Mouse (Mus musculus) liver, adult 2 months (tissue): Measurements from ENCODE around the gene Necab3.

Source experiments
- CTCF ChIP-seq: fragments of 200-500 bp; IDR thresholded peaks from 2 replicates; pipeline ENCODE4 v1.5.1; 2011; ENCODE audit warnings: low read depth, low read length, control low read depth
- POLR2A ChIP-seq: fragments of 200-500 bp; IDR thresholded peaks from 2 replicates; pipeline ENCODE4 v1.6.1; 2011; ENCODE audit warnings: low read length, control low read depth; ENCODE audit not compliant: insufficient read depth; ENCODE audit errors: extremely low read depth

DNA sequence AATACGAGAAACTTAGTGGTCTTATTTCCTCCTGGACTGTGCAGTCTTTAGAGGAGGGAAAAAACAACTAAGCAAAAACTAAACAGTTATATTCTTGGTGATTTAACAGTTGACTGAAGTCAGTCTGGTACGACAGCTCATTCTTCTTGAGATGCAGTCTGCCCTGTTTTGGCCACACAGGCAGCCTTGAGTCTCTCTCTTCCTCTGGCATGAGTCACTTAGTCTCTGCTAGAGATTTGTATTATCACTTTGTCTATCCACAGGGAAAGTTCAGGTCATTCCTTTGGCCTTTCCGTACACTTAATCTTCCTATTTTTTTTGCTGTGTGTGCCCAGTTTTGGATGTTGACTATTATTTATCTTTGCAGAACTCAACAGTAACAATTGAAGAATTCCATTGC is 48.5 kb downstream of the Necab3 start:
- TF ChIP-seq POLR2A (no peak), CTCF (no peak)
